Mouse (Mus musculus) liver, embryonic 14.5 days (tissue): ENCODE results near the gene Cap2. TPM values are rescaled to one million over a fixed set of nuclear protein-coding genes. Genes with fewer than 3 reads are reported as not detected.

Experiments
- ATAC-seq: fragments of 200-750 bp; cut with Nextera tagmentation; 2 replicates; pipeline ENCODE4 v1.8.0; 2017; ENCODE audit warnings: moderate number of reproducible peaks, mild to moderate bottlenecking, moderate library complexity; ENCODE audit not compliant: insufficient read depth
- DNase-seq, 3 experiments: peaks; one replicate each; pipeline ENCODE4 v3.0.0-alpha.2; 2012 to 2013; ENCODE audit warnings: low read depth in 3 of 3, low spot score in 3 of 3
- H3K27ac ChIP-seq: fragments of 300-500 bp; sonication (generic); 2 replicates; pipeline ENCODE4 v1.5.1; 2014; ENCODE audit warnings: moderate library complexity, mild to moderate bottlenecking, control low read depth, inconsistent platforms
- H3K27me3 ChIP-seq: fragments of 300-500 bp; sonication (generic); 2 replicates; pipeline ENCODE4 v1.6.1; 2014; ENCODE audit warnings: mild to moderate bottlenecking, low read length, moderate library complexity; ENCODE audit not compliant: control insufficient read depth, insufficient read depth
- H3K36me3 ChIP-seq: fragments of 300-500 bp; sonication (generic); replicated peaks from 2 replicates; pipeline ENCODE4 v1.6.1; 2014; ENCODE audit warnings: low read depth; ENCODE audit not compliant: control insufficient read depth, insufficient read depth
- H3K4me1 ChIP-seq, 2 experiments: fragments of 200-500 bp in 1 of 2; fragments of 300-500 bp in 1 of 2; sonication (generic) in 1 of 2; replicated peaks; 2 replicates each; pipeline ENCODE4 v1.6.1; 2012 to 2014; ENCODE audit warnings: antibody characterized with exemption in 1 of 2, inconsistent platforms in 1 of 2, low read length in 1 of 2; ENCODE audit not compliant: control insufficient read depth in 2 of 2, insufficient read depth in 2 of 2
- H3K4me2 ChIP-seq: fragments of 300-500 bp; sonication (generic); 2 replicates; pipeline ENCODE4 v1.6.1; 2014; ENCODE audit warnings: low read depth, mild to moderate bottlenecking, control low read depth, moderate library complexity
- H3K4me3 ChIP-seq, 2 experiments: fragments of 200-500 bp in 1 of 2; fragments of 300-500 bp in 1 of 2; sonication (generic) in 1 of 2; 2 replicates each; pipeline ENCODE4 v1.5.1; 2012 to 2014; ENCODE audit warnings: low read depth in 2 of 2, low read length in 2 of 2, mild to moderate bottlenecking in 2 of 2, control low read depth in 1 of 2, inconsistent platforms in 1 of 2, moderate library complexity in 1 of 2; ENCODE audit not compliant: insufficient read depth in 1 of 2
- H3K9ac ChIP-seq: fragments of 300-500 bp; sonication (generic); replicated peaks from 2 replicates; pipeline ENCODE4 v1.6.1; 2014; ENCODE audit warnings: mild to moderate bottlenecking, control low read depth, moderate library complexity
- H3K9me3 ChIP-seq: fragments of 300-500 bp; sonication (generic); 2 replicates; pipeline ENCODE4 v1.6.1; 2016; ENCODE audit warnings: low read length, mixed read lengths; ENCODE audit not compliant: control insufficient read depth
- CTCF ChIP-seq: IDR thresholded peaks from 2 replicates; pipeline ENCODE4 v1.5.1; 2016; ENCODE audit warnings: antibody characterized with exemption, low read depth, control low read depth
- EP300 ChIP-seq: IDR thresholded peaks from 2 replicates; pipeline ENCODE4 v1.6.1; 2016; ENCODE audit warnings: antibody characterized with exemption, low read depth
- WGBS: fragments of 180-500 bp; shearing (Covaris S2); extraction: QIAGEN DNeasy Blood & Tissue Kit; methylation state at CpG from one replicate; pipeline ENCODE4 v1.1.7; 2014; ENCODE audit not compliant: insufficient replicate concordance; 5-methylcytosine and 5-hydroxymethylcytosine counted together
- polyA plus RNA-seq, 2 experiments: library from polyadenylated mRNA; depleted of rRNA in 1 of 2; stranded (reverse) in 1 of 2; unstranded in 1 of 2; fragments of >200 nt; fragmentation: Nextera tagmentation in 1 of 2; extraction: Ambion mirVana in 1 of 2; gene quantifications; 2 replicates each; pipeline versions ENCODE4 v1.2.1 to v1.2.3; 2012 to 2014

The Cap2 gene
- polyA plus RNA-seq, 2 experiments, result 0.55 TPM

DNA sequence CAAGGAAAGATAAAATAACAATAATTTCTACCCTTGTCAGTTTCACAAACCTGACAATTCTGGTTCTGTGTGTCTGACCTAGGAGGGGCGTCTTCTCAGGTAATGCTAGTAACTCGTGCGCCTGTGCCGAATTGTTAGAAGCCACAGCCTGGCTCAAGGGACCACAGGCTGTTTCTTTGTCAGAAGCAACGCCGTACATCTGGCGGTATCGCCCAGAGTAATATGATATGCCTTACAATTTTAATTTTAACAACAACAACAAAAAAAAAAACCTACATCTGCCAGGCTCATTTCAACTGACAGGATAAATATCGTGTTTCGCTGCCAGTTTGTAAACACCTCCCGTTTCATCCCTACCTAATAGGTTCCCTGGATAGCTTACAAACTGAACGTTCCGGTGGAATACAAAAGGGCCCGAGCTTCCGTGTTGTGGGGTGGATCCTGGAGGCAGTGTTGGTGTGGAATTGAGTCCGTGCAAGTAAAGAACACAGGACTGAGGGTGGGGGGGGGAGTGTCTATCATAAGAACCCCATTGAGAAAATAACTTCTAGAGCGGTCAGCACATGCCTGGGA is 86.2 kb downstream of the Cap2 start:
- Histone ChIP-seq H3K27ac (no peak overlapping the region), H3K36me3 (no peaks in the 10 kb centered on the region), H3K4me1 (no peaks in the 10 kb centered on the region), H3K9ac (no peak overlapping the region), H3K27me3 (no peaks in the 10 kb centered on the region), H3K4me3 (no peak overlapping the region), H3K9me3 (no peaks in the 10 kb centered on the region), H3K4me2 (no peak overlapping the region)
- 72% methylated on average over 17 of the region's 17 CpGs for WGBS
- no peak for ATAC-seq
- DNase-seq, result no peak
- TF ChIP-seq CTCF (no peak), EP300 (no peak)

DNA sequence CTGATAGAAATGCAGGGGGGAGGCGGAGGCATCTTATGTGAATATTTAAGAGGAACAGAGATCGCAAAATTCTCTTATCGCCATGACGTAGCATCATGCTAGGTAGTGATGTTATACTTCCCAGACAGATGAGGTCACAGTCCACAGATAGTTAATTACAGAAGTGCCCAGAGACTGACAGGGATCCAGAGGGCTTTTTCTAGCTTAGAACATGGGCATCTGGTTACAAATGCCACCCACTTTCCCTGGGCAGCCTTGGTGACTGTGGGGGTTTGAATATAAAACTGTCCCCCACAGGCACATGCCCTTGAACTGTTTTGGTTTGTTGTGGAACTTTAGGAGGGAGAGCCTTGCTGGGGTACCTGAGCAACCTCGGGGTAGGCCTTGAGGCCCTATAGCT is 87.0 kb downstream of the Cap2 start:
- H3K27me3 ChIP-seq, result no peaks in the 10 kb centered on the region
- DNase-seq (no peak), ATAC-seq (no peak)
- TF ChIP-seq CTCF (no peak), EP300 (no peak)
- no peaks in the 10 kb centered on the region for H3K9me3 ChIP-seq
- WGBS, result 63% methylated on average over 5 of the region's 5 CpGs
- H3K4me2 ChIP-seq, result no peak overlapping the region
- no peaks in the 10 kb centered on the region for H3K36me3 ChIP-seq
- no peak overlapping the region for H3K9ac ChIP-seq
- H3K27ac ChIP-seq, result no peak overlapping the region
- no peaks in the 10 kb centered on the region for H3K4me1 ChIP-seq
- H3K4me3 ChIP-seq, result no peak overlapping the region

DNA sequence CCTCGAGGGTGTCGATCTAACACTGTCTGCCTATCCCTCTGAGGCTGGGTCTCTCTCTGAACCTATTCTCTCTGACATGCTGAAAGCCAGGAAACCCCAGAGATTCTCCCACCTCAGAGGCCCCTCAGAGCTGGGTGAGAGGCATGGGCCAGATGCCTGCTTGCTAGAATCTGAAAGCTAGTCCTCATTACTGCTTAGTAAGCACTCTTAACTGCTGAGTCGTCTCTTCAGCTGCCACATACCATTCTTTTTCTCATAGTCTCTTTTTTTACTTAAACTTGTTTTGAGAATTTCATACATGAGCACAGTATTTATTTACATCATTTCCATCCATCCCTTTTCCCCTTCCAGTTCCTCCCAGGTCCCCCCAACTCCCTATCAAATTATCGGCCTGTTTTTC is 89.2 kb downstream of the Cap2 start:
- Histone ChIP-seq H3K4me1 (no peaks in the 10 kb centered on the region), H3K9ac (no peak overlapping the region), H3K9me3 (no peaks in the 10 kb centered on the region), H3K27me3 (no peaks in the 10 kb centered on the region), H3K4me3 (no peak overlapping the region), H3K4me2 (no peak overlapping the region), H3K36me3 (no peaks in the 10 kb centered on the region), H3K27ac (no peak overlapping the region)
- no peak for DNase-seq
- 69% methylated on average over 4 of the region's 4 CpGs for WGBS
- TF ChIP-seq CTCF (no peak), EP300 (no peak)
- ATAC-seq, result no peak

DNA sequence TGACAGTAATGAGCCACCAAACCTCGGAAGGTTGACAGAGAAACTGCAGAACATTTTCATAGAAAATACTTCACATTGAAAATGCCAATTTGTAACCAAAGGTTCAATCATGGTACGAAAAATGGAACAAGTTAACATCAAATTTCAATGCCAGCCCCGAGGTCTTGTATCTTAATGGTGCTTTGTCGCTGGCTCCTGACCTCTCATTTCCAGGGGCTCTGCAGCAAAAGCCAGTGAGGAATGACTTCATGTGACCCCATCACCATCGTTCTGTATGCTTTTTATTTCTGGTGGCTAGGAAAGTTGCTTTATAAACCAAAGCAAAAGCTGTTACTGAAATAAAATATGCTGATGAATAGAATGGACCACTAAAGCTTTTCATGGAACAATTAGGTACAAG is 99.0 kb downstream of the Cap2 start:
- H3K9ac ChIP-seq, result no peak overlapping the region
- ATAC-seq, result no peak
- DNase-seq, result no peak
- TF ChIP-seq EP300 (no peak), CTCF (no peak)
- H3K4me2 ChIP-seq, result no peak overlapping the region
- H3K27me3 ChIP-seq, result no peaks in the 10 kb centered on the region
- no peaks in the 10 kb centered on the region for H3K36me3 ChIP-seq
- no peak overlapping the region for H3K27ac ChIP-seq
- no peaks in the 10 kb centered on the region for H3K9me3 ChIP-seq
- no peaks in the 10 kb centered on the region for H3K4me1 ChIP-seq
- no peak overlapping the region for H3K4me3 ChIP-seq
- 60% methylated on average over 5 of the region's 5 CpGs for WGBS

DNA sequence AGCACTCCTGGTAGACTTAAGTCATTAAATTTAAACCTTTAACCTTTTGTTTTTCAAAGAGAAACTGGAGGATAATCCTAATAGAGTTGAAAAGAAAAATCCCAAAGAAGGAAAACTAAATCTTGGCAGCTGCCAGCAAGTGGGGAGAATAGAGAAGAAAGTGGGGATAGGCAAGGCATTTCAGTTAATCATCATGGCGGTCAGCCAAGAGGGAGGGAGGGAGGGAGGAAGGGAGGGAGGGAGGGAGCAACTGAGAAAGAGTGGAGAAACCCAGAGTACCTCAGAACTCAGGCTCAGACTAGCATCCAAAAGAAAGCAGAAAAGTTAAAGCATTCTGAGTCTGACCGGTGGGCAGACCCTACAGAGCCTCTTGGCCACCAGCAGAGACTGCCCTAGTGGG is 99.7 kb downstream of the Cap2 start:
- no peaks in the 10 kb centered on the region for H3K9me3 ChIP-seq
- no peaks in the 10 kb centered on the region for H3K27me3 ChIP-seq
- no peaks in the 10 kb centered on the region for H3K36me3 ChIP-seq
- DNase-seq (no peak), ATAC-seq (no peak)
- no peaks in the 10 kb centered on the region for H3K4me1 ChIP-seq
- H3K27ac ChIP-seq, result no peak overlapping the region
- no peak overlapping the region for H3K9ac ChIP-seq
- H3K4me2 ChIP-seq, result no peak overlapping the region
- H3K4me3 ChIP-seq, result no peak overlapping the region
- 71% methylated on average over 2 of the region's 2 CpGs for WGBS
- TF ChIP-seq EP300 (no peak), CTCF (no peak)
